Mouse (Mus musculus) limb, embryonic 11.5 days (tissue): ENCODE measurements around the gene Pnkp. TPM values are rescaled to one million over a fixed set of nuclear protein-coding genes. Genes with fewer than 3 reads are reported as not detected.

ENCODE experiments used
- ATAC-seq: fragments of 200-750 bp; cut with Nextera tagmentation; 2 replicates; pipeline ENCODE4 v1.8.0; 2017; ENCODE audit warnings: low read depth; ENCODE audit not compliant: insufficient number of reproducible peaks, low FRiP score, low TSS enrichment
- DNase-seq: peaks from one replicate; pipeline ENCODE4 v3.0.0-alpha.2; 2015; ENCODE audit warnings: low spot score
- H3K27ac ChIP-seq: fragments of 300-500 bp; sonication (generic); replicated peaks from 2 replicates; pipeline ENCODE4 v1.5.1; 2014; ENCODE audit warnings: low read depth, mild to moderate bottlenecking, low read length
- H3K27me3 ChIP-seq: fragments of 300-500 bp; sonication (generic); 2 replicates; pipeline ENCODE4 v1.6.1; 2014; ENCODE audit warnings: mild to moderate bottlenecking, low read length, mixed read lengths; ENCODE audit not compliant: control insufficient read depth, insufficient read depth
- H3K36me3 ChIP-seq: fragments of 300-500 bp; sonication (generic); 2 replicates; pipeline ENCODE4 v1.6.1; 2014; ENCODE audit warnings: mild to moderate bottlenecking, low read length, moderate library complexity, mixed read lengths; ENCODE audit not compliant: control insufficient read depth, insufficient read depth
- H3K4me1 ChIP-seq: fragments of 300-500 bp; sonication (generic); 2 replicates; pipeline ENCODE4 v1.6.1; 2014; ENCODE audit warnings: low read length, mixed read lengths; ENCODE audit not compliant: control insufficient read depth, insufficient read depth
- H3K4me2 ChIP-seq: fragments of 300-500 bp; sonication (generic); 2 replicates; pipeline ENCODE4 v1.6.1; 2014; ENCODE audit warnings: low read depth, mild to moderate bottlenecking, moderate library complexity; ENCODE audit not compliant: severe bottlenecking
- H3K4me3 ChIP-seq: fragments of 300-500 bp; sonication (generic); 2 replicates; pipeline ENCODE4 v1.5.1; 2014; ENCODE audit warnings: low read depth, low read length
- H3K9ac ChIP-seq: fragments of 300-500 bp; sonication (generic); 2 replicates; pipeline ENCODE4 v1.6.1; 2014; ENCODE audit warnings: mild to moderate bottlenecking, low read length
- H3K9me3 ChIP-seq: fragments of 300-500 bp; sonication (generic); 2 replicates; pipeline ENCODE4 v1.6.1; 2016; ENCODE audit warnings: low read length; ENCODE audit not compliant: control insufficient read depth
- WGBS: fragments of 180-500 bp; shearing (Covaris S2); extraction: QIAGEN DNeasy Blood & Tissue Kit; methylation state at CpG from one replicate; pipeline ENCODE4 v1.1.7; 2014; 5-methylcytosine and 5-hydroxymethylcytosine counted together
- polyA plus RNA-seq: library from polyadenylated mRNA; unstranded; fragments of >200 nt; fragmentation: Nextera tagmentation; extraction: Ambion mirVana; gene quantifications from 2 replicates; pipeline ENCODE4 v1.2.1, GENCODE M21; 2014

The Pnkp gene
- polyA plus RNA-seq, 1 experiment from 2014 or later: 31.2 TPM

- Histone ChIP-seq H3K9ac (peak overlapping the region; percentile 97; the same call in 1 of the 2 replicates), H3K4me3 (peak overlapping the region; percentile 81), H3K27ac (peak overlapping the region; percentile 25; the same call in 1 of the 2 replicates), H3K9me3 (no peaks in the 10 kb centered on the region), H3K27me3 (no peaks in the 10 kb centered on the region), H3K4me1 (peaks cover 23% of the 10 kb centered on the region), H3K4me2 (peak overlapping the region; percentile 90), H3K36me3 (peaks cover 5% of the 10 kb centered on the region; the same call in 1 of the 2 replicates)
- WGBS: 33% methylated on average over 14 of the region's 14 CpGs
- DNase-seq (peak; percentile 29), ATAC-seq (no peak)
These were observed 41.9 kb upstream of the Pnkp start for GRCm38 (mm10) chr7:44814952-44815553.

- ATAC-seq: peak; percentile 96
- H3K9me3 ChIP-seq: no peaks in the 10 kb centered on the region
- peak within 1 kb of the TSS; percentile 90 for H3K4me2 ChIP-seq
- peaks cover 23% of the 10 kb centered on the region for H3K4me1 ChIP-seq
- H3K9ac ChIP-seq: peak within 1 kb of the TSS; percentile 97
- under 1% methylated on average over 57 of the region's 62 CpGs for WGBS
- peaks cover 5% of the 10 kb centered on the region; the same call in 1 of the 2 replicates for H3K36me3 ChIP-seq
- no peaks in the 10 kb centered on the region for H3K27me3 ChIP-seq
- peak within 1 kb of the TSS; percentile 95 for H3K27ac ChIP-seq
- peak; percentile 100 for DNase-seq
- peak within 1 kb of the TSS; percentile 81 for H3K4me3 ChIP-seq
These were observed 41.0 kb upstream of the Pnkp start, which contains the start of the genes Nup62 and Il4i1 for GRCm38 (mm10) chr7:44815721-44816469. Gene Nup62, plus strand, starts transcription at chr7:44816088. Gene Il4i1, plus strand, starts transcription at chr7:44816387.

GRCm38 (mm10) chr7:44816470-44817021, 40.4 kb upstream of the Pnkp start, which contains the start of gene Atf5:
Gene Atf5, minus strand, starts transcription at chr7:44816658.
- peak within 1 kb of the TSS; percentile 90 for H3K4me2 ChIP-seq
- WGBS: under 1% methylated on average over 55 of the region's 57 CpGs
- H3K9me3 ChIP-seq: no peaks in the 10 kb centered on the region
- no peak for DNase-seq
- peaks cover 5% of the 10 kb centered on the region; the same call in 1 of the 2 replicates for H3K36me3 ChIP-seq
- peak within 1 kb of the TSS; percentile 81 for H3K4me3 ChIP-seq
- peak within 1 kb of the TSS; percentile 97 for H3K9ac ChIP-seq
- H3K27me3 ChIP-seq: no peaks in the 10 kb centered on the region
- H3K27ac ChIP-seq: peak within 1 kb of the TSS; percentile 95
- H3K4me1 ChIP-seq: peaks cover 23% of the 10 kb centered on the region
- ATAC-seq: peak; percentile 22; the same call in 1 of the 2 replicates

GRCm38 (mm10) chr7:44817441-44817840, 39.5 kb upstream of the Pnkp start:
- peaks cover 23% of the 10 kb centered on the region for H3K4me1 ChIP-seq
- no peaks in the 10 kb centered on the region for H3K27me3 ChIP-seq
- H3K4me2 ChIP-seq: peak overlapping the region; percentile 90
- H3K27ac ChIP-seq: no peak overlapping the region; the same call in 1 of the 2 replicates
- 35% methylated on average over 3 of the region's 3 CpGs for WGBS
- DNase-seq: no peak
- peak overlapping the region; percentile 81 for H3K4me3 ChIP-seq
- H3K9me3 ChIP-seq: no peaks in the 10 kb centered on the region
- no peak for ATAC-seq
- H3K9ac ChIP-seq: peak overlapping the region; percentile 97
- peaks cover 5% of the 10 kb centered on the region; the same call in 1 of the 2 replicates for H3K36me3 ChIP-seq

- Histone ChIP-seq H3K36me3 (peaks cover 5% of the 10 kb centered on the region; the same call in 1 of the 2 replicates), H3K27me3 (no peaks in the 10 kb centered on the region), H3K27ac (no peak overlapping the region), H3K4me2 (peak overlapping the region; percentile 90), H3K4me3 (peak overlapping the region; percentile 16), H3K9ac (no peak overlapping the region), H3K4me1 (peaks cover 23% of the 10 kb centered on the region), H3K9me3 (no peaks in the 10 kb centered on the region)
- 61% methylated on average over 2 of the region's 2 CpGs for WGBS
- DNase-seq (peak; percentile 22), ATAC-seq (no peak)
These were observed 38.8 kb upstream of the Pnkp start for GRCm38 (mm10) chr7:44818164-44818563.

GRCm38 (mm10) chr7:44818751-44819235, 38.1 kb upstream of the Pnkp start:
- WGBS: 59% methylated on average over 6 of the region's 6 CpGs
- peak; percentile 22 for DNase-seq
- peak overlapping the region; percentile 17; the same call in 1 of the 2 replicates for H3K27ac ChIP-seq

GRCm38 (mm10) chr7:44819391-44819790, 37.5 kb upstream of the Pnkp start:
- H3K4me3 ChIP-seq: no peak overlapping the region
- peaks cover 2% of the 10 kb centered on the region; the same call in 1 of the 2 replicates for H3K36me3 ChIP-seq
- peak overlapping the region; percentile 90 for H3K4me2 ChIP-seq
- H3K9ac ChIP-seq: no peak overlapping the region
- 91% methylated on average over 2 of the region's 2 CpGs for WGBS
- no peaks in the 10 kb centered on the region for H3K27me3 ChIP-seq
- no peaks in the 10 kb centered on the region for H3K9me3 ChIP-seq
- DNase-seq: no peak
- peaks cover 23% of the 10 kb centered on the region for H3K4me1 ChIP-seq
- no peak for ATAC-seq
- H3K27ac ChIP-seq: no peak overlapping the region

More at GRCm38 (mm10) chr7:44818751-44819235, 38.1 kb upstream of the Pnkp start:
- Histone ChIP-seq H3K4me2 (peak overlapping the region; percentile 90), H3K9me3 (no peaks in the 10 kb centered on the region), H3K27me3 (no peaks in the 10 kb centered on the region), H3K9ac (peak overlapping the region; percentile 48; the same call in 1 of the 2 replicates), H3K4me3 (peak overlapping the region; percentile 15), H3K4me1 (peaks cover 23% of the 10 kb centered on the region), H3K36me3 (peaks cover 5% of the 10 kb centered on the region; the same call in 1 of the 2 replicates)
- ATAC-seq: no peak

GRCm38 (mm10) chr7:44819863-44820262, 37.1 kb upstream of the Pnkp start:
- Histone ChIP-seq H3K27ac (no peak overlapping the region), H3K36me3 (peaks cover 2% of the 10 kb centered on the region; the same call in 1 of the 2 replicates), H3K9ac (no peak overlapping the region), H3K27me3 (no peaks in the 10 kb centered on the region), H3K4me2 (no peak overlapping the region), H3K4me3 (no peak overlapping the region), H3K4me1 (peaks cover 23% of the 10 kb centered on the region), H3K9me3 (no peaks in the 10 kb centered on the region)
- WGBS: 75% methylated on average over 5 of the region's 5 CpGs
- no peak for ATAC-seq
- no peak for DNase-seq
